Mouse (Mus musculus) spleen, adult 2 months (tissue): Measurements from ENCODE around the gene Coq10b. TPM values are rescaled to one million over a fixed set of nuclear protein-coding genes. Genes with fewer than 3 reads are reported as not detected.

ENCODE experiments used
- DNase-seq, 2 experiments: peaks; one replicate each; pipeline versions ENCODE4 v3.0.0 to v3.0.0-alpha.2; 2012 to 2021; ENCODE audit warnings: low spot score in 2 of 2, low read depth in 1 of 2
- H3K27ac ChIP-seq: fragments of 200-500 bp; 2 replicates; pipeline ENCODE4 v1.5.1; 2012; ENCODE audit warnings: low read length, inconsistent platforms; ENCODE audit not compliant: insufficient read depth
- H3K27me3 ChIP-seq: fragments of 200-500 bp; 2 replicates; pipeline ENCODE4 v1.6.1; 2012; ENCODE audit warnings: mild to moderate bottlenecking, moderate library complexity, low read length, inconsistent platforms; ENCODE audit not compliant: control insufficient read depth, insufficient read depth
- H3K36me3 ChIP-seq: fragments of 200-500 bp; 2 replicates; pipeline ENCODE4 v1.6.1; 2012; ENCODE audit warnings: mild to moderate bottlenecking, low read length, inconsistent platforms; ENCODE audit not compliant: control insufficient read depth, insufficient read depth
- H3K4me1 ChIP-seq: fragments of 200-500 bp; 2 replicates; pipeline ENCODE4 v1.6.1; 2011; ENCODE audit warnings: inconsistent platforms; ENCODE audit not compliant: control insufficient read depth, insufficient read depth, insufficient read length
- H3K4me3 ChIP-seq: fragments of 200-500 bp; 2 replicates; pipeline ENCODE4 v1.5.1; 2011; ENCODE audit warnings: mild to moderate bottlenecking, inconsistent platforms; ENCODE audit not compliant: insufficient read depth, insufficient read length; ENCODE audit errors: extremely low read depth
- CTCF ChIP-seq: fragments of 200-500 bp; IDR thresholded peaks from 2 replicates; pipeline ENCODE4 v1.5.1; 2011; ENCODE audit warnings: mild to moderate bottlenecking, inconsistent platforms; ENCODE audit not compliant: insufficient read depth, insufficient read length, insufficient replicate concordance; ENCODE audit errors: extremely low read depth
- POLR2A ChIP-seq: fragments of 200-500 bp; IDR thresholded peaks from 2 replicates; pipeline ENCODE4 v1.6.1; 2011; ENCODE audit warnings: low read depth, low read length, inconsistent platforms
- WGBS: fragments of 180-500 bp; shearing (Covaris S2); methylation state at CpG from one replicate; pipeline ENCODE4 v1.1.7; 2018; 5-methylcytosine and 5-hydroxymethylcytosine counted together
- polyA plus RNA-seq: library from polyadenylated mRNA; depleted of rRNA; stranded (reverse); fragments of >200 nt; gene quantifications from 2 replicates; pipeline ENCODE4 v1.2.3, GENCODE M21; 2012

Coq10b gene
- polyA plus RNA-seq, 1 experiment, result 3.1 TPM

- peaks cover 7% of the 10 kb centered on the region for H3K36me3 ChIP-seq
- no peak for DNase-seq
- peak overlapping the region; percentile 89 for H3K4me3 ChIP-seq
- TF ChIP-seq CTCF, result no peak
- no peak for TF ChIP-seq POLR2A
- WGBS, result 7% methylated on average over 16 of the region's 16 CpGs
- H3K4me1 ChIP-seq, result peaks cover 2% of the 10 kb centered on the region
- H3K27ac ChIP-seq, result peak overlapping the region; percentile 91
- H3K27me3 ChIP-seq, result no peaks in the 10 kb centered on the region
These were observed 36.3 kb downstream of the Coq10b start for GRCm38 (mm10) chr1:55088611-55089497.

GRCm38 (mm10) chr1:55089498-55090064 is 37.0 kb downstream of the Coq10b start:
- Histone ChIP-seq H3K4me3 (no peak overlapping the region), H3K27ac (no peak overlapping the region), H3K4me1 (peaks cover 2% of the 10 kb centered on the region), H3K27me3 (no peaks in the 10 kb centered on the region), H3K36me3 (peaks cover 5% of the 10 kb centered on the region)
- WGBS, result 91% methylated on average over 5 of the region's 5 CpGs
- no peak for DNase-seq
- TF ChIP-seq CTCF (no peak), POLR2A (no peak)

- H3K27ac ChIP-seq, result no peak overlapping the region
- DNase-seq, result no peak
- H3K4me3 ChIP-seq, result no peak overlapping the region
- WGBS, result 91% methylated on average over 2 of the region's 2 CpGs
- H3K36me3 ChIP-seq, result peaks cover 3% of the 10 kb centered on the region; the same call in 1 of the 2 replicates
- TF ChIP-seq POLR2A (no peak), CTCF (no peak)
- no peaks in the 10 kb centered on the region for H3K27me3 ChIP-seq
- no peaks in the 10 kb centered on the region for H3K4me1 ChIP-seq
These were observed 39.5 kb downstream of the Coq10b start for GRCm38 (mm10) chr1:55092056-55092455.

GRCm38 (mm10) chr1:55092469-55092868 is 39.9 kb downstream of the Coq10b start:
- Histone ChIP-seq H3K4me1 (no peaks in the 10 kb centered on the region), H3K27me3 (no peaks in the 10 kb centered on the region), H3K4me3 (no peak overlapping the region), H3K36me3 (peaks cover 3% of the 10 kb centered on the region; the same call in 1 of the 2 replicates), H3K27ac (no peak overlapping the region)
- TF ChIP-seq POLR2A (no peak), CTCF (no peak)
- 88% methylated on average over 1 of the region's 1 CpGs for WGBS
- DNase-seq, result no peak

GRCm38 (mm10) chr1:55106919-55107585 is 54.5 kb downstream of the Coq10b start:
- no peaks in the 10 kb centered on the region for H3K27me3 ChIP-seq
- 86% methylated on average over 9 of the region's 9 CpGs for WGBS
- no peak overlapping the region for H3K4me3 ChIP-seq
- H3K27ac ChIP-seq, result no peak overlapping the region
- no peaks in the 10 kb centered on the region for H3K4me1 ChIP-seq
- H3K36me3 ChIP-seq, result no peaks in the 10 kb centered on the region
- DNase-seq, result no peak
- TF ChIP-seq CTCF (no peak), POLR2A (no peak)

- Histone ChIP-seq H3K4me1 (no peaks in the 10 kb centered on the region), H3K36me3 (no peaks in the 10 kb centered on the region), H3K27ac (no peak overlapping the region), H3K27me3 (no peaks in the 10 kb centered on the region), H3K4me3 (no peak overlapping the region)
- DNase-seq, result no peak
- TF ChIP-seq POLR2A (no peak), CTCF (no peak)
- WGBS, result 94% methylated on average over 1 of the region's 1 CpGs
These were observed 55.1 kb downstream of the Coq10b start for GRCm38 (mm10) chr1:55107644-55108043.
